Mouse (Mus musculus) R1 (cell line): ENCODE measurements at regions not wholly inside any gene's neighbourhood (a gene's known extent, or its start where the extent isn't known, plus 50 kb on each side); places are given as distances from the start of the nearest gene placed in this dataset.

ENCODE experiments used
- DNase-seq: peaks from one replicate; pipeline ENCODE4 v3.0.0-alpha.2; 2018; ENCODE audit warnings: low read depth, low spot score

- no peak for DNase-seq
Observed at GRCm38 (mm10) chr4:72331882-72332281, 131.2 kb upstream of the Tle1 start.

- no peak for DNase-seq
Observed at GRCm38 (mm10) chr4:72329026-72329390, 128.3 kb upstream of the Tle1 start.

DNA sequence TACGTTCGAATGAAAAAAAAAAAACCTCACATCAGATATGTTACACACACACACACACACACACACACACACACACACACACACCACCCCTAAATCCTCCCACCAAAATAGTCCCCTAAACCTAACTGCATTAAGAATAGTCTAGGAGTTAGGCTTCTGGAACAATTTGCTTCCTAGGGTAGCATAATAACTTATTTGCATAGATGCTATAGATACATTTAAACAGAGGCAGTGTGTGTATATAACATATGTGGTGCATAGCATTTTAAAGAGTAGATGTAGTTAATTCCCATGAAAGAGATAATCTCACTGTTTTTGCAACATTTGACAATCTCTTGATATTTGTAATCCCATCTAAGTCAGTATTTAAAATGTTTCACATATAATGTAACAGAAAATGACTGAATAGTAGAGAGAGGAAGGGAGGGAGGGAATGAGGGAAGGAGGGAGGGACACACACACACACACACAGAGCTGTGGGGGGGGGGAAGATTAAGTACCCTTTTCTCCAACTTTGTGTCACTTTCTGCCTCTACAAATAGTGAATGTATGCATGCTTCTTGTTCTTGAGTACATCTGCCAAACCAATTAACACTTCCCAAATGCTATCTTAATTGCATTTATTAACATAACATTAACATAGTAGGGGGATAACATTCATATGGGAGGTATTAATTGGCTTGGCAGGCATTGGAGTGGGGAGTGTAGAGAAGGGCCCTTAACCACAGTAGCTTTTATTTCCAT lies 127.7 kb upstream of the Tle1 start:
- no peak for DNase-seq

DNA sequence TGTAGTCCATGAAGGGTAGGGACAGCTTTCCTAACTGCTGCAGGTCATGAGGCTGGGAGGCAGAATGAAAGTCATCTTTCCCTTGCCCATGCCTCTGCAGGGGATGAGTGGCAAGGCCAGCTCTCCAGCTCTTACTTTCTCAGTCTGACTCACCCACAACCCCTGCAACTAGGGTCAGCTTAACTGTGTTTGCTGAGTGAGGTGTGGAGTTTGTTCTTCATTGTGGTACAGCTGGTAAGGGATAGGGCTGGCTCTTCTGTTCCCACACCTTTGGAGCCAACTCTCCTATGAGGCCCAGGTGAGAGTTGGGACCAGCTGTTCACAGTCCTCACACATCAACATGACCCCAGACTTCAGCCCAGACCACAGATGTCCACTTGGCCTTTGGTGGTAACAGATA lies 124.2 kb upstream of the Tle1 start:
- DNase-seq: no peak

GRCm38 (mm10) chr4:72285112-72285675 lies 84.5 kb upstream of the Tle1 start:
- no peak for DNase-seq

GRCm38 (mm10) chr4:72250531-72250930 lies 49.8 kb upstream of the Tle1 start:
- no peak for DNase-seq
